Mouse (Mus musculus): ENCODE results near the gene Ptpn4.

- TF ChIP-seq POLR2A (IDR thresholded peaks at IDR 0.05; ENCODE audit: control insufficient read depth, low read depth, low read length) (no peak), CTCF (IDR thresholded peaks at IDR 0.05; ENCODE audit: control insufficient read depth, insufficient read depth, insufficient replicate concordance, low read depth, low read length) (no peak)
These were observed 61.5 kb downstream of the Ptpn4 start for GRCm38 (mm10) chr1:119775915-119776314.
